Comparison of ENCODE assay signal across 8 mouse cellular contexts in the genomic region with DNA sequence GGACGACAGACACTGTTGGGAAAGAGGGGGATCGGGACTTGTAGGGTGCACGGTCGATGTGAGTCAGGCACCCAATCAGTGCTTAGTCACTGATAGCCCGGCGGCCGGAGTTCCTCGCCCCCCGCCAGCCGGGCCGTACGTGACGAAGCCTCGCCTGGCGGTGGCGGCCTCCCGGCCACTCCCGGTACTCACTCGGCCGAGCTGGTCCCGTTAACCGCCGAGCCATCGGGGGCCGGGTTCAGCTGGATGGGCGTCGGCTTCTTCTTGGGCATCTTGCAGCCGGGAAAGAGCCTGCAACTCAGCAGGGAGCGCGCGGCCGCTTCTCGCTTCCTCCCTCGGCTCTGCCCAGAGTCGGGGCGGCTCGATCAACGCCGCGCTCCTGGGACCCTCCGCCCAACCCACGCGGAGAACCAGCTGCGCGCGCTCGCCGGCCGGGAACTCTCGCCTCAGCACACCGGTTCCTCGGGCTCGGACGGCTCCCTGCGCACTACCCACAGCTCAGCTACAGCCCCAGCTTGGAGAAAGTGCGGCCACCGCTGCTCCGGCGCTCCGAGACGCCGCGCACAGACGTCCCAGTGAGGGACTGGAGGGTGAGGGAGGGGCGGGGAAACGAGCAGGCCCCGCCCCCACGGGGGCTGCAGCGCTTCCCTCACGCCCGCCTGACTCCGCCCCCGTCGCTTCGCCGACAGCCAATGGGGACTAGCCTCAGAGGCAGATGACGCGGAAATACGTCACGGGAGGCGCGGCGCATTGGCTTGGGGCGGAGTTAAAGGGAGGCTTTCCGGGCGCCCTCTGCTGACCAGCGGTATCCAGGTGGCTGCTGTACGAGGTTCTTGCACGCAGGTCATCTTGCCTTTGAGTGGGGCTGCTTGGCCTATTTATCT. TPM values are rescaled to one million over a fixed set of nuclear protein-coding genes. Genes with fewer than 3 reads are reported as not detected.
DNase-seq lines count a peak whose midpoint lies in the region; ATAC-seq lines count a peak whose summit lies in the region.

Map2k1 (minus strand) TSS at position 611 of the 884 bp plus-strand sequence.

- H3K27me3 ChIP-seq in hindbrain, embryonic 12.5 days: no peaks in the 10 kb centered on the region

- peaks cover 16% of the 10 kb centered on the region for H3K4me1 ChIP-seq in hindbrain, embryonic 12.5 days

- H3K4me3 ChIP-seq in hindbrain, embryonic 12.5 days: peak within 1 kb of the TSS; percentile 78

- WGBS in hindbrain, embryonic 12.5 days: under 1% methylated on average over 83 of the region's 89 CpGs

- DNase-seq in NIH3T3 (ENCODE audit: low read depth): peak; percentile 99
- peak; percentile 100 for DNase-seq in cerebellum, postnatal 10 days
- DNase-seq in frontal cortex, postnatal 10 days (ENCODE audit: low spot score in 2 of 2): peak; percentile 98 to 100
- DNase-seq in layer of hippocampus, postnatal 14 days (ENCODE audit: low spot score in 2 of 2): peak; percentile 99 to 100
- peak; percentile 100 for DNase-seq in lung, postnatal 14 days
- peak; percentile 99 for DNase-seq in retina, adult 2 months (ENCODE audit: low read depth, low spot score)
- DNase-seq in thymus, postnatal 36 days: peak; percentile 100

- peak; percentile 97 for ATAC-seq in hindbrain, embryonic 12.5 days (ENCODE audit: low FRiP score)

- H3K36me3 ChIP-seq in hindbrain, embryonic 12.5 days: no peaks in the 10 kb centered on the region

- H3K9me3 ChIP-seq in hindbrain, embryonic 12.5 days (replicated peaks): no peaks in the 10 kb centered on the region

- H3K9ac ChIP-seq in hindbrain, embryonic 12.5 days: peak within 1 kb of the TSS; percentile 78

- H3K27ac ChIP-seq in hindbrain, embryonic 12.5 days: peak within 1 kb of the TSS; percentile 90

- peak within 1 kb of the TSS; percentile 79 for H3K4me2 ChIP-seq in hindbrain, embryonic 12.5 days (replicated peaks)

RNA-seq across cellular contexts. Expression of gene Map2k1, which starts in this region (rescaled TPM):
- polyA plus RNA-seq in hindbrain, embryonic 12.5 days (2016; fragmentation: Nextera tagmentation; extraction: Ambion mirVana): 74.4 and 75.0 TPM in 2 replicates
- 100 to 1,000 TPM; 192 to 203 TPM for total RNA-seq in layer of hippocampus, postnatal 14 days (2021)

Comparison
In these comparisons a context has a peak if more than half of its experiments do, and no peak if none do; other contexts are left out.
1. Peak in every context shown above with its lines: DNase-seq, ATAC-seq, H3K4me3 ChIP-seq and H3K27ac ChIP-seq.